Mouse (Mus musculus) E14TG2a.4 (cell line): Measurements from ENCODE around the gene Zfyve26.

Experiments
- CTCF ChIP-seq: conservative IDR thresholded peaks from 2 replicates; pipeline ENCODE4 v1.5.1; 2014; ENCODE audit warnings: low read length
- POU5F1 ChIP-seq: IDR thresholded peaks from 2 replicates; pipeline ENCODE4 v1.6.1; 2014; ENCODE audit warnings: low read length, borderline replicate concordance

DNA sequence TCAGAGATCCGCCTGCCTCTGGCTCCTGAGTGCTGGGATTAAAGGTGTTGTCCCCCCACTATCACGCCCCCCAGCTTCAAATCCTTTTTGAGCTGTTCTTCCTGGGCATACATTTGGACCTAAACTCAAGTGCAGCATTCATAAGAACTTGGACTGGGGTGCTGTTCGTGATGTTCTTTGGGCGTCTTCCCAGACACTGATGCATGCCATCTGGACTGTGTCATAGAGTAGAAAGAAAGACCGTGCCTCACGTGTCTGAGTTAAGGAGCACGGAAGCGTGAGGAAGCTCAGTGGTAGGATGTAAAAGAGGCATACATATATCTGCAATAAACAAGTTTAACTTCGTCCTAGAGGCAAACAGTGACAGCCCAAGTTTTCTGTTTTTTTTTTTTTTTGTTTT, 5.7 kb upstream of the Zfyve26 start:
- TF ChIP-seq CTCF (no peak), POU5F1 (no peak)
